Mouse (Mus musculus): ENCODE measurements around the gene Tbc1d2. TPM values are rescaled to one million over a fixed set of nuclear protein-coding genes. Genes with fewer than 3 reads are reported as not detected.

Gene Tbc1d2
- 2.9 and 3.3 TPM in 2 replicates for polyA plus RNA-seq (2012; ENCODE audit: insufficient read depth, insufficient read length, missing spikeins)

DNA sequence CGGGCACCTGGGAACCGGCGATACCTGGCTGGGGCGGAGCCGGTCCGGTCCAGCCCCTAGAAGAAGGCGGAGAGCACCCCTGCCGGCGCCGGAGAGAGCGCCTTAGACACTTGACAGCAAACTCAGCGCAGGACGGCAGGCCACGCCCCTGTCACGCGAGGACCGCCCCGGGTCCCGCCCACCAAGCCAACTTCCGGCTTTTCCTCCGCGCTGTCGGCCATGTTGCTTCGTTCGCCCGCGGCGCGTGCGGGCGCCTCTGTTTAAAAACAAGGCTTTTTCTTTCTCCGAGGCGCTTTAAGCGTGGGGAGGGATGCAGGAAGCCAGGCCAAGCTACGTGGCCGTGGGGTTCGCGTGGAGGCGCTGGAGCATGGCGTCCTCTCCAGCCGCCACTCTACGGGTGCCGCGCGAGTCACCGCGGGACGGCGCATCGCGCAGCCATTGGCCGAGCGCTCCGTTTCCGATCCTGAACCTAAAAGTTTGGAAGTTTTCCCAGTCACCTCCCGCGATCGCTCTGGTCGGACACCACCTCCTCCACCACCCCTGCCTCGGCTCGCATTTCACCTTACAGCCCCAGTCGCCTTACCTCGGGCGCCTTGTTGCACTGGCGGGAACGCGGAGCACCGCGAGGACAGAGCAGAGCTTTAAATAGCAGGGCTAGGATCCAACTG lies at the start of gene Tbc1d2:
Gene Tbc1d2 (minus strand): TSS at position 124 of the 668 bp plus-strand sequence.
- H3K27ac ChIP-seq (ENCODE audit: insufficient read depth, low read depth, low read length) = peak within 1 kb of the TSS; percentile 81
- TF ChIP-seq POLR2A (IDR thresholded peaks at IDR 0.05; ENCODE audit: borderline replicate concordance, low read depth, low read length) = no peak
- TF ChIP-seq CTCF (IDR thresholded peaks at IDR 0.05; ENCODE audit: low read depth, low read length) = no peak
- H3K4me3 ChIP-seq (ENCODE audit: insufficient read depth, low read length) = peak within 1 kb of the TSS; percentile 85
- peaks cover 17% of the 10 kb centered on the region for H3K4me1 ChIP-seq (ENCODE audit: control insufficient read depth, insufficient read depth, low read length)

DNA sequence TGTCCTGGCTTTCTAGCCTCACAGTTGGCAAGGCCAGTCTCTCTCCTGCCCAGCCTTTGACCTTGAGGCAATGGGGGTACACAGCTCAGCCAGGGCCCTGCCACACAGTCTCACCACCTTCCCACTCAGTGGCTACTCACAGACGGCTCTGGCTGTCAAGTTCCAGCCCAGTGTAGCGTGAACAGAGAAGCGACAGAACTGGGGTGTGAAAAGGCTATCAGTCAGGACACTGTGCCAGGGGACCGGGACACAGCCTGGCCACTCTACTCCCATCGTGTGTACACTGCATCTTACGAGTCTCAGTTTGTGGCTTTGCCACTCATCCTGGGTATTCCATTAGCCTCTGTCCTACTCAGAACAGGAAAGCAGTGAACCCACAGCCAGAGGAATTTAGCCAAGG lies 46.5 kb upstream of the Tbc1d2 start:
- H3K4me3 ChIP-seq (ENCODE audit: insufficient read depth, low read length) = no peak overlapping the region
- TF ChIP-seq POLR2A (IDR thresholded peaks at IDR 0.05; ENCODE audit: borderline replicate concordance, low read depth, low read length) (no peak), CTCF (IDR thresholded peaks at IDR 0.05; ENCODE audit: low read depth, low read length) (no peak)
- H3K4me1 ChIP-seq (ENCODE audit: control insufficient read depth, insufficient read depth, low read length) = no peaks in the 10 kb centered on the region
- no peak overlapping the region for H3K27ac ChIP-seq (ENCODE audit: insufficient read depth, low read depth, low read length)

GRCm38 (mm10) chr4:46690565-46690964 lies 40.6 kb upstream of the Tbc1d2 start:
- no peaks in the 10 kb centered on the region for H3K4me1 ChIP-seq (ENCODE audit: control insufficient read depth, insufficient read depth, low read length)
- TF ChIP-seq CTCF (IDR thresholded peaks at IDR 0.05; ENCODE audit: low read depth, low read length) = no peak
- no peak for TF ChIP-seq POLR2A (IDR thresholded peaks at IDR 0.05; ENCODE audit: borderline replicate concordance, low read depth, low read length)
- no peak overlapping the region for H3K4me3 ChIP-seq (ENCODE audit: insufficient read depth, low read length)
- H3K27ac ChIP-seq (ENCODE audit: insufficient read depth, low read depth, low read length) = no peak overlapping the region

DNA sequence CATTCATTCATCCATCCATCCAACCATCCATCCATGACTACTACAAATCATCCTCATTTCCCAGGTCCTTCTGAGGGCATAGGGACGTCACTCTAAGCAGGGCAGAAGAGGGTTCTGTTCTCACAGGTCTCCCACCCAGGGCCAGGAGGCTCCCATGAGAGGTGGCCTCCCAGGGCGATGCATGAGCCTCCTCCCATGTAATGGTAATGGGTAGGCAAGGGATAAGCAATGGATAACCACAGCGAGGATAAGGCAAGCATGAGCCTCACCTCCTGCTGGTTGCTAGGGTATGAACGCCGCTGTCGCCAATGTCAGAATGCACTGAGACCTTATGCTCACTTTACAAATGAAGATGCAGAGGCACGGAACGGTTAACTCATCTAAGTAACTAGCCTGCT lies 40.0 kb upstream of the Tbc1d2 start:
- H3K4me3 ChIP-seq (ENCODE audit: insufficient read depth, low read length) = no peak overlapping the region
- no peaks in the 10 kb centered on the region for H3K4me1 ChIP-seq (ENCODE audit: control insufficient read depth, insufficient read depth, low read length)
- H3K27ac ChIP-seq (ENCODE audit: insufficient read depth, low read depth, low read length) = no peak overlapping the region
- TF ChIP-seq CTCF (IDR thresholded peaks at IDR 0.05; ENCODE audit: low read depth, low read length) (no peak), POLR2A (IDR thresholded peaks at IDR 0.05; ENCODE audit: borderline replicate concordance, low read depth, low read length) (no peak)

DNA sequence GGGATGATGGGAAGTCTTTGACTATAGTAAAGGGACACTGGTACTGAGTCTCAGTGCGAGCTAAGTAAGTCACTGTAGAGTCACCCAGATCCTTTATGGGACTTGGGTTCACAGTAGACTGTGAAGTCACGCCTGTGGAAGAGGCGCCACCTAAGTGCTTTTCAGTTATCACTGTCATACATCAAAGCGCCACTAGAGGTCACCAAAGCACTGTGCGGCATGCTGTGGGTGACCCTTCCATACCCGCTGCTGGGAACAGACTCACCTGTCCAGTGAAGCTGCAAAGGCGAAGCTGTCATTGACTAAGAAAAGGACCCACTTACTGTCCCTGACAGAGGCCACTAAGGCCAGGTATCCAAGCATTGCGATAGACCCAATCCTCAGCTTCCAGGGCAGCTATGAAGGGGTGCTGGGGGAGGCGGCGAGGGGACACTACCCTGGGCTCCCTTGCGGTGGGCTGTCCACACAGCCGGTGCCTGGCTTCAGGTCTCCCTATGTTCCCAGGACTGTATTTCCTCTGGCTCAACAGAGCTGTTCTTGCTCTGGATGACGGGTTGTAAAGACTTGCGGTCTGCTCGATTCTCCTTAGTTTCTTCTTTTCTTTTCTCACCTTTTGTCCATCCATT lies 39.5 kb upstream of the Tbc1d2 start:
- Histone ChIP-seq H3K4me3 (ENCODE audit: insufficient read depth, low read length) (no peak overlapping the region), H3K4me1 (ENCODE audit: control insufficient read depth, insufficient read depth, low read length) (no peaks in the 10 kb centered on the region), H3K27ac (ENCODE audit: insufficient read depth, low read depth, low read length) (no peak overlapping the region)
- TF ChIP-seq CTCF (IDR thresholded peaks at IDR 0.05; ENCODE audit: low read depth, low read length) = peak; percentile 99
- TF ChIP-seq POLR2A (IDR thresholded peaks at IDR 0.05; ENCODE audit: borderline replicate concordance, low read depth, low read length) = no peak

DNA sequence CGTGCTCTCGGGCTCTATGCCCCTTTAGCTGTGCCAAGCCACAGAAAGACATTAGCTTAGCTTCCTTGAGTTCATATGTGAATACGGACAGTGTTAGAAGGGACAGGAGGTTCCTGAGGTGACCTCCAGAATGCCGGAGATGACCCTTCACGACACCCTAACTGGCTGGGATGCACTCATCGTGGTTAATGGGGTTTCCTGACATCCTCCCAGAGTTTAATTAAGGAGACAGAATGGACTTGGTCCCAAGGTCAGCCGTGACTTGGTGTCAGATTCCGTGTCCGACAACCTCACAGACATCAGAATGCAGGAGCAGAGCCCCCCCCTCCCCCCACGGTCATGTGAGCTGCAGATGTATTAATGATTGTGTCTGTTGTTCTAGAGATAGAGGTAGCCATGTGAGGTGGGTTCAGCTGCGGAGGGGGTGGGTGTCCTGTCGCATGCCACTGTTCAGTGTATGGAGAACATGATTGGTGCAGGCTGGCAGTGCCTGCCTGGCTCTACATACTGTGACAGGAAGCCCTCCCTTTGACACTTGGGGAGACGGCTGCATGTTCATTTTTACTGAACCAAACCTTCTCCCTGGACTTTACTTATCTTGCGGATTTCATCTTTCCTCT lies 38.3 kb upstream of the Tbc1d2 start:
- no peaks in the 10 kb centered on the region for H3K4me1 ChIP-seq (ENCODE audit: control insufficient read depth, insufficient read depth, low read length)
- TF ChIP-seq CTCF (IDR thresholded peaks at IDR 0.05; ENCODE audit: low read depth, low read length) = no peak
- TF ChIP-seq POLR2A (IDR thresholded peaks at IDR 0.05; ENCODE audit: borderline replicate concordance, low read depth, low read length) = no peak
- H3K27ac ChIP-seq (ENCODE audit: insufficient read depth, low read depth, low read length) = no peak overlapping the region
- no peak overlapping the region for H3K4me3 ChIP-seq (ENCODE audit: insufficient read depth, low read length)

GRCm38 (mm10) chr4:46684160-46684559 lies 34.2 kb upstream of the Tbc1d2 start:
- no peak for TF ChIP-seq CTCF (IDR thresholded peaks at IDR 0.05; ENCODE audit: low read depth, low read length)
- TF ChIP-seq POLR2A (IDR thresholded peaks at IDR 0.05; ENCODE audit: borderline replicate concordance, low read depth, low read length) = no peak
- Histone ChIP-seq H3K4me3 (ENCODE audit: insufficient read depth, low read length) (no peak overlapping the region), H3K27ac (ENCODE audit: insufficient read depth, low read depth, low read length) (no peak overlapping the region), H3K4me1 (ENCODE audit: control insufficient read depth, insufficient read depth, low read length) (peaks cover 2% of the 10 kb centered on the region)

DNA sequence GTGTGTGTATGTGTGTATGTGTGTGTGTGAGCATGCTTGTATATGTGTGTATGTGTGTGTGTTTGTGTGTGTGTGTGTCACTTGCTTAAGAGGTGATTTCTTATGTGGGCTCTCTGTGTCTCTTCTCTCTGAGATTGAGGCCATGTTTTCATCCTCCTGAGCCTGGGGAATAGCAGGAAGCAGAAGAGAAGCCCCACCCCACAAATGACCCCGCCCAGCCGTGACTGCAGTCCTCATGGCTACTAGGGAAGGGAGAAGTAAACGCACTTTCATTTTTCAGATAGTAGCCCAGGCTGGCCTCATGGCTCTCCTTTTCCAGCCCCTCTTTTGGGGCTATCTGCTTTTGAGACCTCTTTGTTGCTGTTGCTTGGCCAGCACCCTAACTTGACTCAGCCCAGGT lies 26.6 kb upstream of the Tbc1d2 start:
- Histone ChIP-seq H3K27ac (ENCODE audit: insufficient read depth, low read depth, low read length) (no peak overlapping the region), H3K4me1 (ENCODE audit: control insufficient read depth, insufficient read depth, low read length) (no peaks in the 10 kb centered on the region; the same call in 1 of the 2 replicates), H3K4me3 (ENCODE audit: insufficient read depth, low read length) (no peak overlapping the region)
- TF ChIP-seq POLR2A (IDR thresholded peaks at IDR 0.05; ENCODE audit: borderline replicate concordance, low read depth, low read length) = no peak
- no peak for TF ChIP-seq CTCF (IDR thresholded peaks at IDR 0.05; ENCODE audit: low read depth, low read length)

- no peaks in the 10 kb centered on the region; the same call in 1 of the 2 replicates for H3K4me1 ChIP-seq (ENCODE audit: control insufficient read depth, insufficient read depth, low read length)
- H3K4me3 ChIP-seq (ENCODE audit: insufficient read depth, low read length) = no peak overlapping the region
- H3K27ac ChIP-seq (ENCODE audit: insufficient read depth, low read depth, low read length) = no peak overlapping the region
- no peak for TF ChIP-seq CTCF (IDR thresholded peaks at IDR 0.05; ENCODE audit: low read depth, low read length)
- TF ChIP-seq POLR2A (IDR thresholded peaks at IDR 0.05; ENCODE audit: borderline replicate concordance, low read depth, low read length) = no peak
Observed at GRCm38 (mm10) chr4:46675992-46676391, 26.0 kb upstream of the Tbc1d2 start.

GRCm38 (mm10) chr4:46675272-46675785 lies 25.3 kb upstream of the Tbc1d2 start:
- H3K4me3 ChIP-seq (ENCODE audit: insufficient read depth, low read length) = no peak overlapping the region
- peaks cover 5% of the 10 kb centered on the region for H3K4me1 ChIP-seq (ENCODE audit: control insufficient read depth, insufficient read depth, low read length)
- no peak for TF ChIP-seq POLR2A (IDR thresholded peaks at IDR 0.05; ENCODE audit: borderline replicate concordance, low read depth, low read length)
- TF ChIP-seq CTCF (IDR thresholded peaks at IDR 0.05; ENCODE audit: low read depth, low read length) = no peak
- H3K27ac ChIP-seq (ENCODE audit: insufficient read depth, low read depth, low read length) = no peak overlapping the region
